Comparison of ENCODE assay signal across 11 mouse cellular contexts in genomic region chr4:133414920-133415319, GRCm38 (mm10). TPM values are rescaled to one million over a fixed set of nuclear protein-coding genes. Genes with fewer than 3 reads are reported as not detected.
DNase-seq lines count a peak whose midpoint lies in the region; ATAC-seq and TF ChIP-seq lines count a peak whose summit lies in the region.
"Had no signal": no experiment of that assay in that cellular context is flagged by ENCODE, and none has a peak within 500 bp of the region (broad histone marks: within the 10 kb centered on the region; RNA-seq: fewer than 3 reads in every experiment).

No protein-coding gene starts in this region.

- no peak overlapping the region for H3K4me2 ChIP-seq in lung, postnatal 0 days (replicated peaks; ENCODE audit: low read depth, low read length)
- H3K4me2 ChIP-seq: limb, embryonic 15.5 days had no signal

- peak; percentile 49 for TF ChIP-seq CTCF in gastrocnemius, adult 2 months (IDR thresholded peaks at IDR 0.05)
- peak; percentile 61 for TF ChIP-seq CTCF in lung, postnatal 0 days (IDR thresholded peaks at IDR 0.05)
- peak; percentile 49 for TF ChIP-seq CTCF in G1E (IDR thresholded peaks at IDR 0.05; ENCODE audit: low read depth, low read length)

- no peak overlapping the region for H3K9ac ChIP-seq in lung, postnatal 0 days (replicated peaks; ENCODE audit: low read depth)
- H3K9ac ChIP-seq: limb, embryonic 15.5 days had no signal

- H3K27me3 ChIP-seq in lung, postnatal 0 days (replicated peaks; ENCODE audit: insufficient read depth, low read length), result no peaks in the 10 kb centered on the region
- H3K27me3 ChIP-seq in G1E (ENCODE audit: insufficient read depth, low read length), result no peaks in the 10 kb centered on the region; the same call in 1 of the 2 replicates
- H3K27me3 ChIP-seq: limb, embryonic 15.5 days had no signal

- peak; percentile 27; the same call in 1 of the 2 replicates for ATAC-seq in lung, postnatal 0 days
- no peak for ATAC-seq in G1E (ENCODE audit: extremely low read depth, insufficient number of reproducible peaks, low FRiP score, poor library complexity, severe bottlenecking)
- ATAC-seq in megakaryocyte progenitor cell, adult 5-6 weeks (replicated peaks; ENCODE audit: poor library complexity), result peak; percentile 29
- ATAC-seq: forebrain, embryonic 14.5 days; inflammation-experienced regulatory T-cells, adult 6 months had no signal

- H3K4me3 ChIP-seq in gastrocnemius, adult 2 months, result no peak overlapping the region
- no peak overlapping the region for H3K4me3 ChIP-seq in lung, postnatal 0 days (ENCODE audit: low read depth, low read length)
- H3K4me3 ChIP-seq in G1E (ENCODE audit: low read depth, low read length), result no peak overlapping the region
- H3K4me3 ChIP-seq: limb, embryonic 15.5 days had no signal

- H3K9me3 ChIP-seq in lung, postnatal 0 days (ENCODE audit: low read length), result no peaks in the 10 kb centered on the region
- no peaks in the 10 kb centered on the region for H3K9me3 ChIP-seq in G1E (replicated peaks)
- H3K9me3 ChIP-seq: limb, embryonic 15.5 days had no signal

- no peak for TF ChIP-seq EP300 in lung, postnatal 0 days (IDR thresholded peaks at IDR 0.05)

- no peak overlapping the region for H3K27ac ChIP-seq in gastrocnemius, adult 2 months
- H3K27ac ChIP-seq in lung, postnatal 0 days (ENCODE audit: low read length), result no peak overlapping the region
- H3K27ac ChIP-seq: limb, embryonic 15.5 days had no signal

- peaks cover 22% of the 10 kb centered on the region; the same call in 1 of the 2 replicates for H3K36me3 ChIP-seq in lung, postnatal 0 days (ENCODE audit: insufficient read depth, low read length)
- peaks cover 99% of the 10 kb centered on the region for H3K36me3 ChIP-seq in G1E (replicated peaks)

- intact Hi-C loops in gastrocnemius, adult 2 months (cut with DNase I), result loop anchor here (5.0 kb wide), 1 partner anchor 103 kb away; no protein-coding TSS in a partner anchor

- WGBS in lung, postnatal 0 days, result 59% methylated on average over 4 of the region's 4 CpGs

- peak; percentile 24 for DNase-seq in gastrocnemius, adult 2 months
- DNase-seq in gastrocnemius, postnatal 25 days, result no peak
- DNase-seq in lung, postnatal 0 days (ENCODE audit: low spot score), result no peak
- no peak for DNase-seq in lung, postnatal 14 days
- no peak for DNase-seq in G1E (ENCODE audit: low spot score)
- no peak for DNase-seq in right cerebral cortex, postnatal 36 days (ENCODE audit: low spot score in 2 of 2)
- no peak for DNase-seq in left cerebral cortex, adult 8-10 months (ENCODE audit: low spot score in 2 of 2)

- H3K4me1 ChIP-seq in lung, postnatal 0 days (ENCODE audit: insufficient read depth, low read depth, low read length), result no peaks in the 10 kb centered on the region
- H3K4me1 ChIP-seq in G1E (ENCODE audit: insufficient read depth, low read depth, low read length), result peaks cover 57% of the 10 kb centered on the region

RNA-seq across cellular contexts. Expression of gene Slc9a1, which starts 45.4 kb away (rescaled TPM):
- total RNA-seq in gastrocnemius, adult 2 months (2021), result 10 to 100 TPM in 1 of 2 experiments, 1 to 10 TPM in 1; 8.1 to 11.7 TPM
- 1 to 10 TPM; 8.0 to 9.1 TPM for total RNA-seq in gastrocnemius, postnatal 25 days (2021)
- polyA plus RNA-seq in lung, postnatal 0 days (2015; fragmentation: Nextera tagmentation; extraction: Ambion mirVana), result 5.4 and 6.0 TPM in 2 replicates
- 27.3 and 30.2 TPM in 2 replicates for total RNA-seq in G1E (2014; fragmentation: Nextera tagmentation)
- total RNA-seq in G1E (2017), result 5.3 and 7.3 TPM in 2 replicates
- polyA plus RNA-seq in G1E (2012), result 37.0 and 44.6 TPM in 2 replicates
- total RNA-seq in megakaryocyte progenitor cell, adult 5-6 weeks (2015), result 15.1 and 16.1 TPM in 2 replicates
- total RNA-seq in megakaryocyte progenitor cell, adult 5-6 weeks (2017), result 6.3 and 7.3 TPM in 2 replicates
- total RNA-seq in left cerebral cortex, adult 8-10 months (2022), result 10 to 100 TPM; 52.8 to 59.1 (median 55.7) TPM
